Mouse (Mus musculus): Measurements from ENCODE around the gene Olfr71. TPM values are rescaled to one million over a fixed set of nuclear protein-coding genes. Genes with fewer than 3 reads are reported as not detected.

Gene Olfr71
- total RNA-seq (2017): not detected in 3 replicates

- no peak for ATAC-seq (replicated peaks; ENCODE audit: insufficient number of reproducible peaks, low FRiP score, low TSS enrichment, poor library complexity, severe bottlenecking)
Observed at GRCm38 (mm10) chr4:43709869-43710268, at the start of gene Olfr71. Olfr71 (minus strand) TSS chr4:43710255.

- no peak for ATAC-seq (replicated peaks; ENCODE audit: insufficient number of reproducible peaks, low FRiP score, low TSS enrichment, poor library complexity, severe bottlenecking)
Observed at GRCm38 (mm10) chr4:43757213-43757612, 47.2 kb upstream of the Olfr71 start.

DNA sequence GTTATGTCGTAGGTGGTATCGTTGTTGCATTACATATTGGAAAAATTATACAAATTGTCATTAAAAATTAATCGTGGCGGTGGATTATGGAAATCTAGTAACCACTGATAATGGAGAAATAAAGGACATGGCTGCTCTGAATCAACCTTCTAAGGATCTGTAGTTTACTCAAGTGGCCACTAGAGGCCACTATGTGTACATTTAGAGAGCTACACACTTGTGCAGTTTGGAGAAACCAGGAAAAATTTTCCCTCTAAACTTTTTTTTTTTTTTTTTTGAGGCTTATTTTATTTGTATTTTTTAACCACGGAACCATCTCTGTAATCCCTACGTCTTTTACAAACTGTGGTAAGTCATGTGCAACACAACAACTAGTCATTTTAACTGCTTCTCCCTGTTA is 35.1 kb upstream of the Olfr71 start:
- no peak; the same call in 1 of the 2 replicates for ATAC-seq (replicated peaks; ENCODE audit: insufficient number of reproducible peaks, low FRiP score, low TSS enrichment, poor library complexity, severe bottlenecking)

GRCm38 (mm10) chr4:43743099-43743498 is 33.0 kb upstream of the Olfr71 start:
- no peak for ATAC-seq (replicated peaks; ENCODE audit: insufficient number of reproducible peaks, low FRiP score, low TSS enrichment, poor library complexity, severe bottlenecking)

- ATAC-seq (replicated peaks; ENCODE audit: insufficient number of reproducible peaks, low FRiP score, low TSS enrichment, poor library complexity, severe bottlenecking): no peak
Observed at GRCm38 (mm10) chr4:43742637-43743036, 32.6 kb upstream of the Olfr71 start.

DNA sequence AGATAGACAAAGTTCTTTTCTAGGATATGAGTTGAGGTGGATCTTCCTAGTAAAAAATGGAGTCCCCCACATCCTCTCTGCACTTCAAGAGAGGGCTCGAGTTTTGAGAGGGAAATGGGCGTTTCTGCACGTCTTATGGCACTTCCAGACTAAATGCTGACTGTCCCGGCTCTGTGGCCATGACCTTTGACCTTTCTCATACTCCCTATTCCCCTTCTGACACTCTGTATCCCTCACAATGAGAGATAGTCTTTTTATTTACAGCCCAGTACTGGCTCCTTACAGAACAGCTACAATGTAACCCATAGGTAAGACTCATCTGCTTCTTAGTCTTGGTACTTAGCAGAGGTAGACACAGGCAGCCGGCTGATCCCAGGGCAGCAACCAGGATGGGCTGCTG is 31.5 kb upstream of the Olfr71 start:
- ATAC-seq (replicated peaks; ENCODE audit: insufficient number of reproducible peaks, low FRiP score, low TSS enrichment, poor library complexity, severe bottlenecking): no peak

DNA sequence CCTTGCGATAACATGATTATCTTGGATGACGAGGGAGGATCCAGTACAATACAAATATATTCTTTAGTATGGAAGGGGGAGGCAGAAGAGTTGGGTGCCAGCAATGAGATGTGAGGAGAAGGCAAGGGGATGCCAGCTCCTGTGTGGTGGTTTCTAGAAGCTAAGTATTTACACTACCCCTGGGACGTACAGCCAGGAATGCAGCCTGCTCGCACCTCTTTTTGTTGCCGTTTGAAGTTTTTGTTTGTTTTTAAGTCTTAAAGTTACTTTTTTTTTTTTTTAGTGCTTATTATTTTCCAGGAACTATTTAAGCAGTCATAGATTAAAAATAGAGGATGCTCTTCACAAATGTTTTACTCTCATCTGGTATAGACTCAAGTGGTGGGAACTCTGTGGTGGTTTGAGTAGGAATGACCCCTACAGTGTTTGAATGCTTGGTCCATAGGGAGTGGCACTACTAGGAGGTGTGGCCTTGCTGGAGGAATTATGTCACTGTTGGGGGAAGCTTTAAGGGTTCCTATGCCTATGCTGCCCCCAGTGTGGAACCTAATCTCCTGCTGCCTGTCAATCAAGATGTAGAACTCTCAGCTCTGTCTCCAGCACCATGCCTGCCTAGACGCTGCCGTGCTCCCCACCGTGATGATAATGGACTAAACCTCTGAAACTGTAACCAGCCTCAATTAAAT is 29.1 kb upstream of the Olfr71 start:
- ATAC-seq (replicated peaks; ENCODE audit: insufficient number of reproducible peaks, low FRiP score, low TSS enrichment, poor library complexity, severe bottlenecking): no peak

DNA sequence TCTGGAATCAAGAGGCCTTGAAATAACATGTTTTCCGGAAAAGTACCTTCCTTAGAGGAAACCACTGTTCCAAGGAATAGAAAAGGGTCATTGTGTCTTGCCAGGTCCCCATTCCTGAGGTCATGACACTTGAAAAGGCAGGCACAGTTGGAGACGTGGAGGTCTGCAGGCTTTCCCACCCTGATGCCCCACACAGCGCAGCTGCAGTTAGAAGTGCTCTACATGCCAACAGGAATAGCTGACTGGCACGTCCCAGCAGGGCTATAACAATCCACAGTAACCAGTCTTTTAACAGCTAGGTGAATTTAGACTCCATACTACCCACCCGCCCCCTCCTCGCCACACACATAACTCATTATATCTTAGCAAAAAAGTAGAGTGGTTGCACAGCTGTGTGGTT is 27.1 kb upstream of the Olfr71 start:
- no peak for ATAC-seq (replicated peaks; ENCODE audit: insufficient number of reproducible peaks, low FRiP score, low TSS enrichment, poor library complexity, severe bottlenecking)

DNA sequence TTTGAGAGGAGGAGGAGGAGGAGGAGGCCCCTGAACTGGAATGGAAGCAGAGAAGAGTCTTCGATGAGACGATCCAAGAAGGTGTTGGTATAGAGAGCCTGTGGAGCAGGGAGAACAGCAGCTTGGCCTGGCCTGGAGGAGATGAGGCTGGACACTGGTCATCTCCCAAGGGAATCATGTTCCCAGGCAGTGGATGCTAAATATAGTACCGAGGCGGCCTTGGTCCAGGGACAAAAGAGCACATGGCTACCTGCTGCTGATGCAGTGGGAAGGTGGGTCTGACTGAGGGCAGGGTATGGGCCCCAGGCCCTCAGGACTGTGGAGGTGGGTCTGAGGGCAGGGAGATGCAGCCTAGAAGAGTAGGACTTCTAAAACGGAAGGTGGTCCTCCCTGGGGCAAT is 23.1 kb upstream of the Olfr71 start:
- ATAC-seq (replicated peaks; ENCODE audit: insufficient number of reproducible peaks, low FRiP score, low TSS enrichment, poor library complexity, severe bottlenecking): no peak

GRCm38 (mm10) chr4:43732171-43732570 is 22.1 kb upstream of the Olfr71 start:
- ATAC-seq (replicated peaks; ENCODE audit: insufficient number of reproducible peaks, low FRiP score, low TSS enrichment, poor library complexity, severe bottlenecking): no peak

DNA sequence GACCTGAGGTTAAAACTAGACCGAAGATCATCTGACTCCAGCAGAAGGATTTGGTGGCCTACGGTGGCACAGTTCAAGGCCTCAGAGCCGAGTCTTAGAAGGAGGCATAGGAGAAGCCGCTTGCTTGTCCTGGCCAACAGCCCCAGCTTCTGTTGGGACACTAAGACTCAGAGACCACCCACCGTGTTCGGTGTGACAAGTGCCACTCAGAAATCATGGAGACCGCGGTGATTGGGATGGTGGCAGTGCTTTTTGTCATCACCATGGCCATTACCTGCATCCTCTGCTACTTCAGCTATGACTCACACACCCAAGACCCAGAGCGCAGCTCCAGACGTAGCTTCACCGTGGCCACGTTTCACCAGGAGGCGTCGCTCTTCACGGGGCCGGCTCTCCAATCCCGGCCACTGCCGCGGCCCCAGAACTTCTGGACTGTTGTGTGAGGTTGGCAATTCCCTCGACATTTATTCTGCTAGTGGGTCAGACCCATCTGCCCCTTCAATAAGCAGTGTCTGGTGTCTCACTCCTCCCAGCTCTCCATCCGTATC is 20.8 kb upstream of the Olfr71 start:
- no peak for ATAC-seq (replicated peaks; ENCODE audit: insufficient number of reproducible peaks, low FRiP score, low TSS enrichment, poor library complexity, severe bottlenecking)

DNA sequence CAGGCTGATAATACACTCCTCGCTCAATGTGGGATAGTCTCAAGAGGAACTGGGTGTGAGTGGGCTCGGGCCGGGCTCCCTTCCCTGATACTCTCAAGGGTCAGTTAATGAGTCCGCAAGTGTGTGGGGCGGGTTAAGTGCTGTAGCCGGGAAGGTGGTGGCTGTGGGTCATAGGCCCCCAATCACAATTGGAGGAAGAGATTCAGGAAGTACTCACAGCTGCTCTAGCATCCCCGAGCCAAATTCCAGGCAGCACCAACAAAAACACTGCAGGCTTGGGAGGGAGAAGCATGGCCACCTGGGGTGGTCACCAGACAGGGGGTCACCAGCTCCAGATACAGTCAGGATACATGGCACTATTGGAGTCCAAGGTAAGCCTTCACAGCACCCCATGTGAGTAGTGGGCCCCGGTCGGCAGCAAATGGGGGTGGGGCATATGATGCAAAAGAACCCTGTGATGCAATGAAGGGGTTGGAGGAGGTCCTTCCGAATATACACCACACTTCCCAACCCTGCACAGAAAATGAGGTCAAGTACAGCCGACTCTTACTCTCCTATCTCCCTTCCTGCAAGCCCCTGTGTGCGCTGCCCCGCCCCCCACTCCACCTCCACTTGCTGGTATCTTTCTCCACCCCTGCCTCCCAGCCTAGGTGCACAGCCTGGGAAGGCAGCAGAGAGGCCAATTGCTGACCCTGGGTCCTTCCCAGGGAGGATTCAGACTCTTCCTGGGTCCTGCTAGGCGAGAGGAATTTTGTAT is 19.9 kb upstream of the Olfr71 start, which contains the start of gene Spaar:
Gene Spaar (plus strand): TSS at position 241 of the 757 bp plus-strand sequence.
- no peak for ATAC-seq (replicated peaks; ENCODE audit: insufficient number of reproducible peaks, low FRiP score, low TSS enrichment, poor library complexity, severe bottlenecking)

- ATAC-seq (replicated peaks; ENCODE audit: insufficient number of reproducible peaks, low FRiP score, low TSS enrichment, poor library complexity, severe bottlenecking): no peak
Observed at GRCm38 (mm10) chr4:43729126-43729525, 19.1 kb upstream of the Olfr71 start.

GRCm38 (mm10) chr4:43728576-43728954 is 18.5 kb upstream of the Olfr71 start:
- ATAC-seq (replicated peaks; ENCODE audit: insufficient number of reproducible peaks, low FRiP score, low TSS enrichment, poor library complexity, severe bottlenecking): no peak

GRCm38 (mm10) chr4:43727718-43728575 is 17.9 kb upstream of the Olfr71 start:
- ATAC-seq (replicated peaks; ENCODE audit: insufficient number of reproducible peaks, low FRiP score, low TSS enrichment, poor library complexity, severe bottlenecking): no peak

GRCm38 (mm10) chr4:43726995-43727394 is 16.9 kb upstream of the Olfr71 start, which contains the start of gene Hrct1:
Hrct1 (plus strand) TSS chr4:43727188.
- ATAC-seq (replicated peaks; ENCODE audit: insufficient number of reproducible peaks, low FRiP score, low TSS enrichment, poor library complexity, severe bottlenecking): no peak

GRCm38 (mm10) chr4:43726228-43726993 is 16.4 kb upstream of the Olfr71 start:
- ATAC-seq (replicated peaks; ENCODE audit: insufficient number of reproducible peaks, low FRiP score, low TSS enrichment, poor library complexity, severe bottlenecking): no peak

DNA sequence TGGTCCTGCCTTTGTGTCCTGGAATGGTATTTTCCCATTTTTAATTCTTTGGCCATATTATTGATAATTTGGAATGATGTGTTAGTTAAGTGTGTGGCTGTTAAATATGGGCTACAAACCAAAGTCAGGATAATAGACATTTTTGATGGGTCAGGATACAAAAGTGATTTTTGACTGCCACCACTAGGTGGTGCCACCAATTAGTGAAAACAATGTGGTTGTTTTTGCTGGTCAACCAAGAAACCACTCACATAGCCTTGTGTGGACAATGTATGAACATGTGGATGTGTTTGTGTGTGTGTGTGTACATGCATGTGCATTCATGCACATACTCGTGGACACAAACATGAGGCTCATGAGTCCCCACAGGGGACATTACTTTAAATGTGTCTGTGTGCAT is 14.7 kb upstream of the Olfr71 start:
- ATAC-seq (replicated peaks; ENCODE audit: insufficient number of reproducible peaks, low FRiP score, low TSS enrichment, poor library complexity, severe bottlenecking): no peak
